Mouse (Mus musculus) frontal cortex, adult (tissue): ENCODE measurements at regions not wholly inside any gene's neighbourhood (a gene's known extent, or its start where the extent isn't known, plus 50 kb on each side); places are given as distances from the start of the nearest gene placed in this dataset.
A peak's percentile ranks its signal among the peaks of the same experiment; 100 is the strongest.

Source experiments
- ATAC-seq: cut with Nextera tagmentation; 2 replicates; pipeline ENCODE4 v1.9.2; 2017; ENCODE audit warnings: mild to moderate bottlenecking, moderate library complexity, mixed read lengths; ENCODE audit not compliant: low TSS enrichment

DNA sequence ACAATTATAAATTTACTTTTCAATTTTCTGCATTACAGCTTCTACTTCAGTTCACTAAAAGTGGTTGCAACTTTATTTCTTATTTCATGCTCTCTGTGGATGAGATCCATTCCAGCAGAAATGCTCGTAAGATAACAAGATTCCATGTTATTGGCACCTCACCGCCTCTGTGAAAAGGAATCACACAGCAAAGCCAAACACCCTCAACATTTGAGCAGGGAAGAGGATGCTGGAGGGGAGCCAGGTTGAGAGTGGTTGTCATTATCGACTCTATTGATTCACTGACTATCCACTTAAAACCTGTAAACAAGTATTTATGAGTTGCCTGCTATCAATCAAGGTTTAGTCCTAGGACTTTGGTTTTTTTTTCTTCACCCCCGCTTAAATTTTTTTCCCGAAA is 261.1 kb upstream of the Ccdc54 start:
- ATAC-seq = no peak

GRCm38 (mm10) chr16:50847693-50848092 is 256.7 kb upstream of the Ccdc54 start:
- peak; percentile 88 for ATAC-seq

DNA sequence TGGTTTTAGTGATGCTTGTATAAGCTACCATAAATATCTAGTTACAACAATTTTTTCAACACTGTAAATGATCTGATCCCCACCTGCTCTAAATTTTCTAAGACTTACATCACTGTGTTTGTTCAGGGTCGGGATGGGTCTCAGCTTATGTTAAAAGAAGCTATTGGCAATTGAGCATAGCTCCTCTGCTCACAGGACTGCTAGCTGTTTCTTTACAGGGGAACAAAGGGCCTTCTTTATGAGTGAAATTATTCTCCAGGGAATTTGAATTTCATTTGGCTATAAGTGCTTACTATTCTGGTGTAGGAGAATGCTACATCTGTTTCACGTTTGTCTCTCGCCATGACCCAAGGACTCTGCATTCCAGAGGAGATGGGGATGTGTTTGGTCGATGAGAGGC is 255.6 kb upstream of the Ccdc54 start:
- ATAC-seq = no peak

- ATAC-seq = peak; percentile 83
These were observed 251.0 kb upstream of the Ccdc54 start for GRCm38 (mm10) chr16:50841677-50842580.

- 0 out of 2 replicates have a peak, but pooled peaks have one; percentile 3 for ATAC-seq
These were observed 250.3 kb upstream of the Ccdc54 start for GRCm38 (mm10) chr16:50841205-50841604.

DNA sequence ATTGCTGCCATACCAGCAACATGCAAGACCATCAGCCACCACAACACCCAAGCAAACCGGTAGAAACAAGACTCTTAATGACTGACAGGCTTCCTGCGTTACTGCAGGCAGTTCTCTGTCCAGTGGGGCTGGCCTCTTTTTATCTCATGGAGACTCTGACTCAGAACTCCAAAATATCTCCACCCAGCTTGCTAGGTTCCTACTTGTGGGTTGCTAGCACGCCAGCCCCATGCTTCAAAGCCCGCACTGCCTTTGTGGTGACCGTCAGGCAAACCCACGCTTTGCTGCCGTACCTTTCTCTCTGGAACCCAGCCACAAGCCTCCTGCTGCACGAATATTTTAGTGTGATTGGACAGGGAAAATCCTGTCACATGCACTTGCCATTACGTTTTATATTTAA is 248.7 kb upstream of the Ccdc54 start:
- ATAC-seq = peak; percentile 71

DNA sequence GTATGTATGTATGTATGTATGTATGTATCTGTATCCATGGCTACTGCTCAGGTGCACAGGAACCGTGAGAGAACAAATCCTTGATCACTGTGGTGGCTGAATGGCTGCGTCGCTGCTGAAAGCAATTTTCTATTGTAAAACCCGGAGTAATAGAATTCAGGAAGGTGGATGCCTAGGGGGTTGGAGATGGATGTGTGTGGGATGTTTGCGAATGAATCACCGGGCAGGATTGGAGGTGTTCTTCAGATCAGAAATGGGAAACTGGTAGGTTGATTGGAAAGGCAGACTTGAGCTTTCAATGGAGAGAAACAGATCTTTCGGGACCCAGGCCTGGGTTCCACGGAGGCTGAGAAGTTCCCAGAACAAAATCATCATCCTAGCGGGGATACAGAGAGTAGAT is 246.5 kb upstream of the Ccdc54 start:
- 0 out of 2 replicates have a peak, but pooled peaks have one; percentile 10 for ATAC-seq

- ATAC-seq = no peak
These were observed 245.5 kb upstream of the Ccdc54 start for GRCm38 (mm10) chr16:50836457-50836856.

DNA sequence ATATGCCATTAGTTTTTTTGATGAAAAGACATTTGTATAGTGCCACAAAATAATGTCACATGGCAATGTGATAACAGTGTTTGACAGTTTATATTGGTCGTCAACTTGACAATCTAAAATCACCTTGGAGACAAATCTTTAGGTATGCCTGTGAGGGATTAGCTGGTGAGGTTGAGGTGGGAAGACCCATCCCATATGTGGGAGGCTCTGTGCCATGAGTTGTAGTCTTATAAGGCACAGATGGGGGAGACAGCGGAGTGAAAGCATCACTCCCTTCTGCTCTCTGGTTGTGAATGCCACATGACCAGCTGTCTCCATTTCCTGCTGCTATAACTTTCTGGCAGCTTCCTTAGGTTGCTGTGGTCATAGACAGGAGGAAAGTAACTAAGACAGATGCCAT is 242.4 kb upstream of the Ccdc54 start:
- no peak for ATAC-seq

- no peak for ATAC-seq
These were observed 231.4 kb upstream of the Ccdc54 start for GRCm38 (mm10) chr16:50822352-50822751.

- no peak for ATAC-seq
These were observed 223.7 kb upstream of the Ccdc54 start for GRCm38 (mm10) chr16:50814626-50815025.

GRCm38 (mm10) chr16:50799145-50799794 is 208.3 kb upstream of the Ccdc54 start:
- peak; percentile 99 for ATAC-seq

GRCm38 (mm10) chr16:50798095-50798494 is 207.1 kb upstream of the Ccdc54 start:
- ATAC-seq = no peak

DNA sequence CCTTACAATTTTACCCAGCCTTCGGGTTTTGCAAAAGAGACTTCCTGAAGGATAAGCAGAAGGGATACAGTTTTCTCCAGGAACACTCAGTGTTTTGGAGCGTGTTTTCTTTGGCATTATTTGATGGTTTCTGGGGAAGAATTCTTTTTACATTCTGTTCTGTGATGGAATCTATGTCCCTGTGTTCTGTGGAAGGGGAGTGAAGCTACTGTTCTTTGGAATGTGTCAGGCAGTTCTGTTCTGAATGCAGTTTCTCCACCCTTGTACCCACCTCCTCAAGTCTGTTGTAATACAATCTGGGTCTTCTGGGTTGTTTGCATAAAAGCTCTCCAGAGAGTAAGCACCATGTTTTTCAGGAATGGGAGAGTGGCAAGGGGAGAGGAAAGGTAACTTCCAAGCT is 202.0 kb upstream of the Ccdc54 start:
- 0 out of 2 replicates have a peak, but pooled peaks have one; percentile 27 for ATAC-seq

DNA sequence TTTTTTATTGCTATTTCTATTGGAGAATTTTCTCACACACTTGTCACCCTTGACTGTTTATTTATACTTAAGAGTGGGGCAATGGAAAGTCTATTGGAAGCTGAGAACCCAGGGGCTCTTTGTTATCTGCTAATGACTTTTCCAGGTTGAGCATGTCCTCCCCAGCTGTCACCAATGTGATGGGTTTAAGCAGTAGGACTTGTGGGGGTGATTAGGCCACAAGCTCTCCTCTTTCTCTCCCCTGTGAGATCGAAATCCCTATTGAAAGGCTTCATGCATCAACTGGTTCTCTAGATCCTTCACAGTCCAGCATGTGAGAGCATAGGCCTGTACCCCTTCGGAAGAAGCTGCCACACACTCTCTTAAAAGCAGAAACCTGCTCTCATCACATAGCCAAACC is 201.6 kb upstream of the Ccdc54 start:
- ATAC-seq = no peak

- no peak for ATAC-seq
These were observed 197.7 kb upstream of the Ccdc54 start for GRCm38 (mm10) chr16:50788702-50789101.

DNA sequence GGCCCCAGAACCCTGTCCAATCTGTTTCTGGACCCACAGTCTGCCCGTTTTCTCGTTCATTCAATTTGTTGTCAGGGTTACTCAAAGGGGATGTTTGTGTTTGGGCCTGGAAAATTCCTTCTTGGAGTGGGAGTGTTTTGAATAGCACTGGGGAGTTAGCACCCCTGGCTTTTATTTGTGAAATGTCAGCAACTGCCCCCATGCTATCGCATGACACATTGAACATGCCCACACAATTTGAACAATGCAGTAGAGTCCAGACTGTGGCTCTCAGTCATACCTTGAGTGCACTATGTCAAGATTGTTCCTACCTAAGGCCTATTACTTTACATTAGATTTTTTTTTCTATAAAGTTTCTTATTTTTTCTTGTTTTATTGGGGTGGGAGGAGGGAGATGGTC is 195.2 kb upstream of the Ccdc54 start:
- ATAC-seq = no peak

GRCm38 (mm10) chr16:50785384-50785783 is 194.4 kb upstream of the Ccdc54 start:
- ATAC-seq = no peak

GRCm38 (mm10) chr16:50784651-50785228 is 193.8 kb upstream of the Ccdc54 start:
- no peak for ATAC-seq

DNA sequence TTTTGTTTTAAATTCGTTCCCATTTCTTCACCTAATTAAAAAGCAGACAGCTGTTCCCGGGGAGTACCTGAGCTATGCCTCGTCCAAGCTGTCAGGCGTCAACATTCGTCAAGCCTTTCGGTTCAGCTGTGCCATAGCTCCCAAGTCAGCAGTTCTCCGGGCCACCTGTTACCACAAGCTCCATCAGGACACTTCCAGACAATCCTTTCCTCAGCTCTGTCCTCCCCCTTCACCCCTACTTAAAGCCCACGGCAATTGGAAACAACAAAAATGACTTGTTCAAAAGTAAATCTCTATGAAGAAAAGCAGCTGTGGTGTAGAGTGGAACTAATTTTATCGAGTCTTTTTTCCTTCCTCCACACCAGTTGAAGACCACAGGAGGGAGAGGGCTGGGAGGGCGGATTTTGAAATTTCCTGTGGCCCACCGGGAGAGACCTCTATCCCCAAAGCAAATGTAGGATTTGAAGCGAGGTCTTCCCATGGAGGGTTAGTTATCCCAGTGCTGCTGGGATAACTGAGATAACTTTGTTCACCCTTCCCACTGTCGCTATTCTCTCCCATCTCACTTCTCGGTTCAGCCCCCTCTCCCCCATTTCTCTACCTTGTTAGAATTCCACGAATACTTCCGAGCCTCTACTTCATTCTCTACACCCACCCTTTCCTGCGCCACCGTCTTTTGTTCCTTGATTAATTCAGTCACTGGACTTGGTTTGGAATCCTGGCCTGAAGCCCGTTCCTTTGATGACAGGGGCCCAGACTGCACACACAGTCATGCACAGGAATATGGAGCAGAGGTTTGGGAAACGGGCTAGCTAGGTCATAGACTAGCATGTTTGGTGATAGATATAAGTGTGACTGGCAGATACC is 193.1 kb upstream of the Ccdc54 start:
- no peak for ATAC-seq

- no peak for ATAC-seq
These were observed 192.3 kb upstream of the Ccdc54 start for GRCm38 (mm10) chr16:50783240-50783639.
